Mouse (Mus musculus) small intestine, adult 2 months (tissue): ENCODE data around the gene Aven.

ENCODE experiments used
- CTCF ChIP-seq: fragments of 200-500 bp; IDR thresholded peaks from 2 replicates; pipeline ENCODE4 v1.5.1; 2012; ENCODE audit warnings: low read depth, mild to moderate bottlenecking, control low read depth, inconsistent platforms, low read length, moderate library complexity, mixed read lengths; ENCODE audit not compliant: insufficient replicate concordance, insufficient read length; ENCODE audit errors: extremely low read depth
- POLR2A ChIP-seq: fragments of 200-500 bp; IDR thresholded peaks from 2 replicates; pipeline ENCODE4 v1.6.1; 2012; ENCODE audit warnings: low read depth, mild to moderate bottlenecking, control low read depth, inconsistent platforms, low read length, moderate library complexity

GRCm38 (mm10) chr2:112445511-112445910, 47.3 kb upstream of the Aven start:
- TF ChIP-seq CTCF: no peak
- TF ChIP-seq POLR2A: no peak
